Mouse (Mus musculus): ENCODE measurements around the gene Mical2. TPM values are rescaled to one million over a fixed set of nuclear protein-coding genes. Genes with fewer than 3 reads are reported as not detected.

The Mical2 gene
- polyA plus RNA-seq, 1 experiment, result 4.8 TPM

DNA sequence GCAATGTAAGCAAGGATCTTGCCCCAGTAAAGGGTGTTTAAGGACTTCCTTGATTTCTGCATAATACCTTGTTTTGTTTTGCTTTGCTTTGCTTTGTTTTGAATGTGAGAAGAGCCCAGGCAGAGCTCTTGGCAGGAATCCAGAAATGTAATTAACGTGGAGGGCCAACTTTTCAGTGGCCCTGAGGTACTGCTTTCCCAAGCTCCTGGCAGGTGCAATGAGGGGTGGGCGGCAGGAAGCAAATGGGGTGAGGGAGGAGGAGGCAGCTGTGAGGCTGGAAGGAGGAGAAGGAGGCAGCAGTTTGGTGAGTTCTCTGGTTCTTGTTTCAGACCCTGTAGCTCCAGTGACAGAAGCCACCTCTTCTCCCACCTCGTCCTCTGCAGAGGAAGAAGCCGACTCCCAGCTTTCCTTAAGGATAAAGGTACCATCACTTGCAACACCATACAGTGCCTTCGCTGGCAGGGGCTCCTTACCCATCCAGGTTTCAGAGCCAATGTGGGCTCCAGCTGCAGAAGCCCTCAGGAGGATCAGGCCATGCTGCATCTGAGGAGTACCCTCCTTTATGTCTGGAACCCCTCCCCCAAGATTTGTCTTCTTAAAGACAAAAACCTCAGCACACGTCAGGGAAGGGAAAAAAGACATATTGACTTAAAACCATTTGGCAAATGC lies 165.4 kb downstream of the Mical2 start:
- TF ChIP-seq POLR2A (IDR thresholded peaks at IDR 0.05; ENCODE audit: borderline replicate concordance, extremely low read depth, insufficient read depth, insufficient read length, poor library complexity, severe bottlenecking), result no peak
- no peak for TF ChIP-seq CTCF (IDR thresholded peaks at IDR 0.05; ENCODE audit: borderline replicate concordance, extremely low read depth, insufficient read depth, insufficient read length)
- peak; percentile 89 for DNase-seq (ENCODE audit: low read depth)

DNA sequence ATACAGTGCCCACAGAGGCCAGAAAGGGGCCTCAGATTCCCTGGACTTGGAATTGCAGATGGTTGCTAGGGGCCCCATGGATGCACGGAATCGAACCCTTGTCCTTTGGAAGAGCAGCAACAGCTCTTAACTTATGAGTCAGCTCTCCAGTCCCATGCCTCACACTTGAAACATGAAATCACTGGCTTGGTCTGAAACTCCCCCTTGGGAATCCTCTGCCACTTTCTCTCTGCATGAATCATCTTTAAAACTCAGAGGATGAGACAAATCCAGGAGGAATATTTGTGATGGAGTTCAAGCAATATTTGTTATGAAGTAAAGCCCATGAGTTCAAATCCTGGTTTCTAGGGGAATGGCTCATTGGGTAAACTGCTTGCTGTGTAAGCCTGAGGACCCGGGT lies 172.1 kb downstream of the Mical2 start:
- no peak for DNase-seq (ENCODE audit: low read depth)
- TF ChIP-seq CTCF (IDR thresholded peaks at IDR 0.05; ENCODE audit: borderline replicate concordance, extremely low read depth, insufficient read depth, insufficient read length) (no peak), POLR2A (IDR thresholded peaks at IDR 0.05; ENCODE audit: borderline replicate concordance, extremely low read depth, insufficient read depth, insufficient read length, poor library complexity, severe bottlenecking) (no peak)

DNA sequence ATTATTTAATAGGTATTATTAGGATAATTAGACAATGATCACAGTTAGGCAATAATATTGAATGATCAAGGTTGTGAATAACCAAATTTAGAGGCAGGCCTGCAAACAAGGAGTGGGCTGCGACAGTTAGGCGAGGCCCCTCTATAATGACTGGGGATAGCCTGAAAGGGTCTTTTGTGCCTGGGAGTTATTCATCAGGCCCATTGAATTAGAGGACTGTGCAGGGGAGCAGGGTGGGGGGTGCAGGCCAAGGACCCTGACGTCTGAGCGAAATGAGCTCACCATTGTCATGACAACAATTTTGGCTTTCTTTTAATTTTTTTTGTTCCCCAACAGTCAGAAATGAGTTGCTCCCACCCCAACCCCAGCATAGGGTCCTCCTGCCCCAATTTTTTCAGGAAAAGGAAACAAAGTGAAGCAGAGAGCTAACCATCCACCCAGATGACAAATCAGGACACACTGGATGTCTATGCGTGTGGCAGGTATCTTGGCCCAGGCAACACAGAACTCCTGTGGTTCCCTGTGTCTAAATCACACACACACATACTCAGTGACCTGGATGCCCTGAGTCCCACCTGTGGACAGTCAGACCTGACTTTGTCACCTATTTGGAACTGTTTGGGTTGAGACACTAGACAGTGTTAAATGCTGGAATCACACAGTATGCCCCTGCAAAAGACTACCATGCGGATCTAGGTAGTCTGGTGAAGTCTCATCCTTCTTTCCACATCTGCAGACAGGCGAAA lies 173.9 kb downstream of the Mical2 start:
- TF ChIP-seq CTCF (IDR thresholded peaks at IDR 0.05; ENCODE audit: borderline replicate concordance, extremely low read depth, insufficient read depth, insufficient read length), result no peak
- no peak for TF ChIP-seq POLR2A (IDR thresholded peaks at IDR 0.05; ENCODE audit: borderline replicate concordance, extremely low read depth, insufficient read depth, insufficient read length, poor library complexity, severe bottlenecking)
- peak; percentile 80 for DNase-seq (ENCODE audit: low read depth)

DNA sequence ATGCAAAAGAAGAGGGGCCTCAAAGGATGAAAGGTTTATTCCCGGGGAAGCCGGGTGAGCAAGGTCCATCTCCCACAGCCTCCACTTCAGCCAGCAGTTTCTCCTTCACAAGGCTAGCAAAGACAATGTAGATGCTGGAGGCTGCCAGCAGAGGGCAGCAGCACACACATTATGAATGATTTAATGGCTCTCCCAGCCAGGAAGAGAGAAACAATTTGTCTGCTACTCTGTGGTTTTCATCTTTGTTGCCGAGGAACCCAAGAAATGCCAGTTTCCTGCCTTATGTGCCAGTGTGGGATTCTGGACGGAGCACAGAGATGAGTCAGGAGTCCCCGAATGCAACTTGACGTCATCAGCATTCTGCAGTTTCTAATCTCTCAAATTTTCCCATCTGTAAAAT lies 174.5 kb downstream of the Mical2 start:
- peak; percentile 90 for TF ChIP-seq CTCF (IDR thresholded peaks at IDR 0.05; ENCODE audit: borderline replicate concordance, extremely low read depth, insufficient read depth, insufficient read length)
- TF ChIP-seq POLR2A (IDR thresholded peaks at IDR 0.05; ENCODE audit: borderline replicate concordance, extremely low read depth, insufficient read depth, insufficient read length, poor library complexity, severe bottlenecking), result no peak
- peak; percentile 92 for DNase-seq (ENCODE audit: low read depth)

DNA sequence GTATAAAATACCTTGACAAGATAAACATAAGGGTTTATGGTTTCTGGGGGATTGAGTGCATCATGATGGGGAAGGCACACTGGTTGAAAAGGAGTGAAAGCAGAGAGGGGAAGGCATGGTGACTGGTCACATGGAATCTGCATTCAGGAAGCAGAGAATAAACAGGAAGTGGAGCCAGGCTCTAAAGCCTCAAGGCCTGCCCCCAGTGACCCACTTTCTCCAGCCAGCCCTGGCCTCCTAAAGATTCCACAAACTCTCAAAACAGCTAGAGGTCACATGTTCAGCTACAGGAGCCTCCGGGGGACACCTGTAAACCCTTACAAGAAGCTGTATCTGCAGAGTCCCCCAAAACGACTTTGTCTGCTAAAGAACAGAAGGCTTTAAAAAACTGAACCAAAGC lies 179.4 kb downstream of the Mical2 start:
- TF ChIP-seq POLR2A (IDR thresholded peaks at IDR 0.05; ENCODE audit: borderline replicate concordance, extremely low read depth, insufficient read depth, insufficient read length, poor library complexity, severe bottlenecking) (no peak), CTCF (IDR thresholded peaks at IDR 0.05; ENCODE audit: borderline replicate concordance, extremely low read depth, insufficient read depth, insufficient read length) (no peak)
- no peak for DNase-seq (ENCODE audit: low read depth)

DNA sequence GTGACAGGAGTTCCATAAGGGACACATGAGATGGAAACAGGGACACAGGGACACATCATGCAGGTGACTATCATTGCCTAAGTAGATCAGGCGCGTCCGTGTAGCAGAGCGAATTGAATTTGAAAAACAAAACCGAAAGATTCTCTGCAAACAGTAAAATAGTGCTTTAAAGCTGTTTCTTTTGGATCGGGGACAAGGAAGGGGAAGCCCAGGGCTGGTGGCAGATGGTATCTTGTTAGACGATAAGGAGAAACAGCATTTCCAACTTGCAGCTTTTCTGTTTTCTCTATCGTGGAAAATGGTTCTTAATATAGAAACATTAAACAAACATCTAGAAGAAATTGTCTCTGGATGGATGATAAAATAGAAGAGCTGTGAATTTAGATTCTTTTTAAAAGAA lies 179.9 kb downstream of the Mical2 start:
- TF ChIP-seq CTCF (IDR thresholded peaks at IDR 0.05; ENCODE audit: borderline replicate concordance, extremely low read depth, insufficient read depth, insufficient read length), result no peak
- TF ChIP-seq POLR2A (IDR thresholded peaks at IDR 0.05; ENCODE audit: borderline replicate concordance, extremely low read depth, insufficient read depth, insufficient read length, poor library complexity, severe bottlenecking), result no peak
- peak; percentile 75 for DNase-seq (ENCODE audit: low read depth)

DNA sequence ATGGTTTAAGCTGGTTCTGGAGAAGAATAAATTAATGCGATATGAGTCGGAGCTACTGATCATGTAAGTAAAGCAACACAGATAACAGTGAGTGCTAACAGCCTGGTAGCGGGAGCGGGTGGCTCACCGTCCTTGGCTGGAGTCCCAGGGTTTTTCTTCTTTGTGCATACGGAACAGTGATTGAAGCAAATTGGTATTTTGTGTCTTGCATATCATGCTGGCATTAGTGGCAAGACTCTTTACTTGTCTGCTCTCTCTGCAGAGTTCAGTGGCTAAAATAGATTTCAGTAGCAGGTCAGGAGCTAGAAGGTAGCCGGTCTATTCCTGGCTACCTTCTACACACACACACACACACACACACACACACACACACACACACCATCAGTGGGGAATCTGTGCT lies 181.9 kb downstream of the Mical2 start:
- DNase-seq (ENCODE audit: low read depth), result peak; percentile 89
- TF ChIP-seq CTCF (IDR thresholded peaks at IDR 0.05; ENCODE audit: borderline replicate concordance, extremely low read depth, insufficient read depth, insufficient read length), result no peak
- TF ChIP-seq POLR2A (IDR thresholded peaks at IDR 0.05; ENCODE audit: borderline replicate concordance, extremely low read depth, insufficient read depth, insufficient read length, poor library complexity, severe bottlenecking), result no peak

DNA sequence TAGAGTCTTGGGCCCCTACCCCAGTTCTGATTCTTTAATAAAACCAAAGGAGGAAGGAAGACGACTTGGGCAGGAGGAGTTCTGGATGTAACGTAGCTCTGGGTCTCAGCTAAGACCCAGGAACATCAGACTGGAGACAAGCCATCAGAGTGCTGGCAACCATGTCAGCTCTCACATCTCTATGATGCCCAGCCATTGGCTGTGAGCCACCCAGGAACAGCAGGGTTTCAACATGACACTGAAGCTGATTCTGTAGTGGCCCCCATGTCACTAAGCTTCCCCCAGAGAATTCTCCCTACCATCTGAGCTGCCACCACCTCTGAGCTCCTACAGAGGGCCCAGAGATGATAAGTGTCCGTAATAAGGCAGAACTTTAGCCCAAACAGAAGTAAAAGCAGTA lies 184.3 kb downstream of the Mical2 start:
- DNase-seq (ENCODE audit: low read depth), result no peak
- TF ChIP-seq CTCF (IDR thresholded peaks at IDR 0.05; ENCODE audit: borderline replicate concordance, extremely low read depth, insufficient read depth, insufficient read length) (no peak), POLR2A (IDR thresholded peaks at IDR 0.05; ENCODE audit: borderline replicate concordance, extremely low read depth, insufficient read depth, insufficient read length, poor library complexity, severe bottlenecking) (no peak)

DNA sequence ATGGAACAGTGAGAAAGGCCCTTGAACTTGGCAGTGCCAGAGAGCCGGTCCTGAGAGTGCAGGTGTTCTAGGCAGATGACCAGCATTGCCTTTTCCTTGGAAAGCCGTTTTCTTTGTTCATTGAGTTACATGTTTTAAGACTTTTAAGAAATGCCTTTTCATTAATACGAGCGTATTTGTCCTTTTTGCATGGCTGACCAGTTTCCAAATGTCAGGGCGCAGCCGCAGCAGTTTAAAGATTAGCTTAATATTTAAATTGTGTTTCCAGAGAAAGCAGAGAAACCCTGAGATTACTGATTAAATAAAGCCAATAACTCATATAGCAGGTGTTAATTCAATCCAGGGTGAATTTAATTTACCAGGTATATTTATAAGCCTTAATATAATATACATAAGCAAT lies 187.6 kb downstream of the Mical2 start:
- TF ChIP-seq CTCF (IDR thresholded peaks at IDR 0.05; ENCODE audit: borderline replicate concordance, extremely low read depth, insufficient read depth, insufficient read length), result no peak
- no peak for TF ChIP-seq POLR2A (IDR thresholded peaks at IDR 0.05; ENCODE audit: borderline replicate concordance, extremely low read depth, insufficient read depth, insufficient read length, poor library complexity, severe bottlenecking)
- DNase-seq (ENCODE audit: low read depth), result no peak

DNA sequence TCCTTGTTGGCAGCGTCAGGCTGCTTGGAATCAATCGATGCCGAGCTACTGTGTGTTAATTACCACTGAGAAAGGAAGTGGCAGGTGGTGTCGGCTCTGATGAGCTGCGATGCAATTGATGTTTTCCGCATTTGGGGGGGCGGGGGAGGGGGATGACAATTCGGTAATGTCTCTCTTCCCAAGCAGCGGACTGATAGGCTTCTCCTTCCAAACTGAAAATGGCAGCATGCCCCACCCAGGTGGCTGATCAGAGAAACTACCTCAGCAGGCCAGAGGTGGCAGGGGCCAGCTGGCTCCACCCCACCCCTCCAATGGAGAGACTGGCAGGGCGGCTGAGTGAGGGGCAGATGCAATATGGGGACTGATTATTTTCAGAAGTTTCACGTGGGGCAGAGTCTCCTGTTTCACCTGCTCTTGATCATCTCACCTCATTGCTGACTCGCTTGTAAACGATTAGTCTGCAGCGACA lies 190.4 kb downstream of the Mical2 start:
- TF ChIP-seq POLR2A (IDR thresholded peaks at IDR 0.05; ENCODE audit: borderline replicate concordance, extremely low read depth, insufficient read depth, insufficient read length, poor library complexity, severe bottlenecking), result no peak
- no peak for TF ChIP-seq CTCF (IDR thresholded peaks at IDR 0.05; ENCODE audit: borderline replicate concordance, extremely low read depth, insufficient read depth, insufficient read length)
- DNase-seq (ENCODE audit: low read depth), result peak; percentile 87

DNA sequence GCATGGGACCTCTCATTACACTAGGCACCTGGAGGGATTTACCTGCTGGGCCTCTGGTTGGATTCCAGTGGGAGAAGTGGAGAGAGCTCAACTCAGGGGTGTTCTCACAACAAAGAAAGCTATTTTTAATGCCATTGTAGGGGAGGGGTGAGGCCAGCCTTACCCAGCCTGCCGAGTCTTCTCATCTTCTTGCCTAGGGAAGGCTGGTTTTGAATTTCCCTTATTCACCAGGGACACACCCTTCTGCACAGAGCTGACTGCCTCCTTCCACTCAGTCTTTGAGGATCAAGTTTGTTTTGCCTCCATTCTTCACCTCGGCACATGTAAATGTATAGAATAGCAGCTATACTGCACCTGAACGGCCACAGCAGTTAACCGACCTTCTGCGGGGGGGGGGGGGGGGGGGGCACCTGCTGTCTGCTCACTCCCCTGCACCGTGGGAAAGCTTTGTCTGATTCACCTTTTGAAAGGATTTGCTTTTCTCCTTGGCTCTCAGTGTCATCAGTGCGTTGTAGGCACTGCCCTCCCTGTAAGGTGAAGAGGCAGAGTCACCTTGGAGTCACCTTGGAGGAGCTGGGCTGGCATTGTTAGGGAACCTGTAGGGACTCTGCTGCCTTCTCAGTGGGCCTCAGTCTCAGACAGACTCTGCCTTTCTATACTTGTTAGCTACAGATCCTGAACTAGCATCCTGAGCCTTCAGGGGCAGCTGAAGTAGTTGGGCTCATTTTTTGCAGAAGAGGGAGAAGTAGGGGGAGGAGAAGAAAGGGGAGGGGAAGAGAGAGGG lies 191.3 kb downstream of the Mical2 start:
- DNase-seq (ENCODE audit: low read depth), result peak; percentile 47
- TF ChIP-seq POLR2A (IDR thresholded peaks at IDR 0.05; ENCODE audit: borderline replicate concordance, extremely low read depth, insufficient read depth, insufficient read length, poor library complexity, severe bottlenecking) (no peak), CTCF (IDR thresholded peaks at IDR 0.05; ENCODE audit: borderline replicate concordance, extremely low read depth, insufficient read depth, insufficient read length) (no peak)

Measured in brain, embryonic 14.5 days (tissue).